Mouse (Mus musculus) left cerebral cortex, adult 2 months (tissue): ENCODE data around the gene Zbtb44. TPM values are rescaled to one million over a fixed set of nuclear protein-coding genes. Genes with fewer than 3 reads are reported as not detected.

ENCODE experiments used
- DNase-seq, 2 experiments: peaks; one replicate each; pipeline ENCODE4 v3.0.0; 2021 to 2022; ENCODE audit warnings: low spot score in 2 of 2, mixed read lengths in 1 of 2; ENCODE audit errors: extremely low spot score in 1 of 2
- H3K27ac ChIP-seq: fragments of 200-600 bp; 2 replicates; pipeline ENCODE4 v1.8.1; 2022
- H3K4me3 ChIP-seq: fragments of 200-600 bp; 2 replicates; pipeline ENCODE4 v1.8.1; 2022
- CTCF ChIP-seq: fragments of 200-600 bp; IDR thresholded peaks from 2 replicates; pipeline ENCODE4 v1.8.1; 2022; ENCODE audit warnings: antibody characterized with exemption, mild to moderate bottlenecking, moderate library complexity
- intact Hi-C: fragments of 180-260 bp; cut with DNase I; formaldehyde crosslinking; loops from one replicate; pipeline ENCODE4 v1.15.1; 2025
- total RNA-seq, 2 experiments: library from RNA; stranded (reverse); gene quantifications; 2 replicates each; pipeline ENCODE4 v1.2.3; 2021

Zbtb44 gene
- total RNA-seq, 2 experiments from 2014 or later, result 40.4 to 45.2 TPM

DNA sequence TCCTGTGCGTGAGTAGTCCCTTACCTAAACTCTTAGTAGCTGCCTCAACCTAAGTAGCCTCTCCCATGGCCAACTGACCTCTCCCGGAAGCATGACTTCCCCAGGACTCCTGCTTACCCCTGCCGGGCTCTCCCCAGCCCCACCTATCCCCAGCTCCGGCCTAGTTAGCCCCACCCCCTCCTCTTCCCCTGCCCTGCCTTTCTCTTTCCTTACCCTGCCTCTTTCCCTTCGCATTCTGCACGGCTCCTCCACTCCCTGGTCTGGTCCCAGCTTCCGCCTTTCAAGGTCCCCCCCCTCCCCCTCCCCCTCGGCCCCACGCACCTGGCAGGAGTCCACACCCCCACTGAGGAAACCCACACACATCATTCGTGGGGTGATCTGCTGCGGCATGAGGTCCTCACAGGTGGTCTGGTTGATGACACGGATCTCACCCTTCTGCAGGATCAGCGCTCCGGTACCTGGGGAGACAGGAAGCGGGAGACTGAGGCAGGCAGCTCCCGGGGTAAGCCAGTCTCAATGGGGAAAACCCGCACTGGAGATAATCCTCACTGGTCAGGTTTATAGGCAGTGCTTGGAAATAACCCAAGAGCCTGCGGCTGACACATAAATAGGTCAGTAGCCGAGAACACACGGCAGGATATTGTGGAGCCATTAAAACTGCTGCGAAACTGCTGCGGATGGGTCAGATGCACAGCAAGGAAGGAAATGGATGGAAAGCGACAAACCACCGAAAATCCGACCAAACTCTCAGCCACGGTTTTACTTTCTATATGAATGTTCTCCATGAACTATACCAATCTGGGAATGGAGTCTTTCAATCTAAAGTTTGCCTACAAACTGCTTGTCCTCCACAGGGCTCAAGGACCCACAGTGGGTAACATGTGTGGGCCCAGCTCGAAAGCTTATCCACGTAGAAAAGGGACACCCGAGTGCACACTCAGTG is 59.9 kb downstream of the Zbtb44 start:
- Histone ChIP-seq H3K4me3 (no peak overlapping the region), H3K27ac (no peak overlapping the region)
- TF ChIP-seq CTCF, result no peak
- intact Hi-C loops, result no loop called here
- DNase-seq, result no peak

GRCm38 (mm10) chr9:31091162-31091581 is 60.7 kb downstream of the Zbtb44 start:
- Histone ChIP-seq H3K27ac (no peak overlapping the region), H3K4me3 (no peak overlapping the region)
- no peak for TF ChIP-seq CTCF
- no peak for DNase-seq
- intact Hi-C loops, result no loop called here

DNA sequence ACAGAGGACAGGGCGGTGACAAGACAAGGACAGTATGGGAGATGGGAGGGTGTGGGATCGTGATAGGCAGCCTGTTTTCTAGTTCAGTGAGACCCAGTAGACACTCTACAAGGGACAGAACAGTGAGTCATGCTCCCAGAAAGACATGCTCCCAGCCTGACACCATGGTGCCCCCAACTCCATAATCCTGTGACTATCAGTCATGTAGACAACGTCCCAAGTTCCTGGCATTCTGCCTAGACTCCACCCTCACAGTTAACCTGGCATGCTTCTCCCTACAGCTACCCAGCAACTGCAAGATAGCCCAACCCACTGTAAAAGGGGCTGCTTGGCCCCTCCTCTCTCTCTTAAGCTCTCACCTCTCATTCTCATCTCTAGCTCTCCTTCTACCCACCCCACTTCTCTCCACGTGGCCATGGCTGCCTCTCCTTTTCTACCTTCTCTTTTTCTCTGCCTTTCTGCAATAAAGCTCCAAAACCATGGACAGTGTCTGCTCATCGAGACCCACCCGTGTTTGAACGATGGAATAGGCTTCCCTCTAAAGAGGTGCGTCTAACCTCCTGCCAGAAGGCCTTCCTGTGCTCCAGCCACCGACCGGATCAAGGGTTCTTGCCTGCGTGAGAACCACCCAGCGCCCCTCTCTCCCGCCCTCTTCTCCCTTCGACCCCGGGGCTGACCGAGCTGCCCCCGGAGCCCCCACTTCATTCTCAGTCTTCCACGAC is 61.8 kb downstream of the Zbtb44 start:
- no peak overlapping the region for H3K27ac ChIP-seq
- no peak for DNase-seq
- intact Hi-C loops, result no loop called here
- no peak for TF ChIP-seq CTCF
- H3K4me3 ChIP-seq, result no peak overlapping the region

GRCm38 (mm10) chr9:31092833-31093195 is 62.4 kb downstream of the Zbtb44 start:
- H3K27ac ChIP-seq, result no peak overlapping the region
- TF ChIP-seq CTCF, result no peak
- peak in 1 of 2 experiments; percentile 3 for DNase-seq
- no peak overlapping the region for H3K4me3 ChIP-seq
- intact Hi-C loops, result no loop called here

GRCm38 (mm10) chr9:31097088-31098082 is 66.9 kb downstream of the Zbtb44 start:
- no peak for DNase-seq
- intact Hi-C loops, result no loop called here
- TF ChIP-seq CTCF, result no peak
- Histone ChIP-seq H3K4me3 (no peak overlapping the region), H3K27ac (no peak overlapping the region)

DNA sequence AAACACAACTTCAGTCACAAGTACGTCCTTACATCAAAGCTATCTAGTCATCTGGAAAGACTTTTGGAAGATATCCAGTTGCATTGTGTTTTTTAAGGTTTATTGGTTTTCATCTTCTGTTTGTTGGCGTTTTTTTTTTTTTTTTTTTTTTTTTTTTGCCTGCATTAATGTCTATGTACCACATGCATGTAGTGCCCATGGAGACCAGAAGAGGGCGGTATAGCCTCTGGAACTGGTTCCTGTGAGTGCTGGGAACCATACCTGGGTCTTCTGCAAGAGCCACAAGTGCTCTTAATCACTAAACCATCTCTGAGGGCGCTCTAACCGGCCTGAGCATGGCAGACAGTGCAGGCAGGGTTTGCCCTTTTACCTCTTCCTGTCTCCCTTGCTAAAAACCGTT is 67.7 kb downstream of the Zbtb44 start:
- no peak for DNase-seq
- intact Hi-C loops, result no loop called here
- TF ChIP-seq CTCF, result no peak; the same call in 1 of the 2 replicates
- Histone ChIP-seq H3K27ac (no peak overlapping the region), H3K4me3 (no peak overlapping the region)

DNA sequence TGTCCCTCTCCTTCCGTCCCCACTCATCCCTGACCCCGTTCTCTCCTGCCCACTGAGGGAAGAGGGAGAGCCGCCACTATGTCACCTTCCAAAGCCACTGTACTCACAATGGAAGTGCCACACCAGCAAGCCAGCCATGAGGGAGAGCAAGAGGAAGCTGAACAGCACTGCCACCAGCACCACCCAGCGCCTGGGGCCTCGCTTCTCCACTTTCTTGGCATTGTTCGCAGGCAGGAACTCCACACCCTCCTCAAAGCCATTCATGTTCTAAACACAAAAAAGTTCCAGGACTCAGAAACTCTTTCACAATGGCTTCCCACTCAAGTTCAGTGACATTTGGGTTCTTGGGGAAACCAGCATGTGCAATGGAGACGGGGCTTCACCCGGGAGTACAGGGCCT is 78.0 kb downstream of the Zbtb44 start:
- DNase-seq, result no peak
- TF ChIP-seq CTCF, result no peak
- Histone ChIP-seq H3K27ac (no peak overlapping the region), H3K4me3 (no peak overlapping the region)
- intact Hi-C loops, result no loop called here

DNA sequence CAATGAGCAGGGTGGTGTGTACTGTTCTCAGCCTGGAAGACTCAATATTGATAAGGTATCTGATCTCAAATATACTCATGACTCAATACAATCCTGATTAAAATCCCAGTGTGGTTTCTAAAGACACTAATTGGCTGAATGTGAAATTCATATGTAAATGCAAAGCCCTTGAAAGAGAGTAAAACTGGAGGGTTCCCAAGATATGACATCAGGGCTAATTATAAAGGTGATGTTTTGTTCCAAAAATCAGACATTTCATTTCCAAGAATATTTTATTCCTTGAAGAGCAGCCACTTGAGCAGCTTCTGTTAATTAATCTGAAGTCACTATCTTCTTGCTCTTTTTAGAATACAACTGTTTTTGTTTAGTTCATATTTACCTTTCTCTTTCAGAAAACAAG is 85.1 kb downstream of the Zbtb44 start:
- Histone ChIP-seq H3K27ac (no peak overlapping the region), H3K4me3 (no peak overlapping the region)
- TF ChIP-seq CTCF, result no peak
- intact Hi-C loops, result no loop called here
- DNase-seq, result no peak

GRCm38 (mm10) chr9:31117088-31117487 is 86.6 kb downstream of the Zbtb44 start:
- no peak overlapping the region for H3K27ac ChIP-seq
- intact Hi-C loops, result no loop called here
- no peak overlapping the region for H3K4me3 ChIP-seq
- TF ChIP-seq CTCF, result no peak
- no peak for DNase-seq

DNA sequence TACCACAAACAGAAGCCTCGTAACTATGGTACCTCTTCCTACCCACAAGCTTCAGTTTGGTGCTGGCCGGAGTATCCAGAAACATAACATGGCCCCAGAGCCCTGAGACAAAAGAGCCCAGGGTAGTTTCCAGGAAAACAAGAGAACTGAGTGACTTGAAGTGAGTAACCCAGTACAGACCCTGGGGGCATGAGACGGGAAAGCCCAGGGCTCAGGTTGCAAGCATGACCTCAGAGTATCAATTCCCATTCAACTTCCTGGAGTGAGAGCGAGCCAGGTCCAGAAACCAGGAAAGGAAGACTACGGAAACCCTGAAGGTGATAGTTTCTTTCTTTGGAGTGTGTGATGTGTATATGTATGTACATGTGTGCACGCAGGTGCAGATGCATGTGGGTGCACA is 87.0 kb downstream of the Zbtb44 start:
- intact Hi-C loops, result no loop called here
- DNase-seq, result no peak

DNA sequence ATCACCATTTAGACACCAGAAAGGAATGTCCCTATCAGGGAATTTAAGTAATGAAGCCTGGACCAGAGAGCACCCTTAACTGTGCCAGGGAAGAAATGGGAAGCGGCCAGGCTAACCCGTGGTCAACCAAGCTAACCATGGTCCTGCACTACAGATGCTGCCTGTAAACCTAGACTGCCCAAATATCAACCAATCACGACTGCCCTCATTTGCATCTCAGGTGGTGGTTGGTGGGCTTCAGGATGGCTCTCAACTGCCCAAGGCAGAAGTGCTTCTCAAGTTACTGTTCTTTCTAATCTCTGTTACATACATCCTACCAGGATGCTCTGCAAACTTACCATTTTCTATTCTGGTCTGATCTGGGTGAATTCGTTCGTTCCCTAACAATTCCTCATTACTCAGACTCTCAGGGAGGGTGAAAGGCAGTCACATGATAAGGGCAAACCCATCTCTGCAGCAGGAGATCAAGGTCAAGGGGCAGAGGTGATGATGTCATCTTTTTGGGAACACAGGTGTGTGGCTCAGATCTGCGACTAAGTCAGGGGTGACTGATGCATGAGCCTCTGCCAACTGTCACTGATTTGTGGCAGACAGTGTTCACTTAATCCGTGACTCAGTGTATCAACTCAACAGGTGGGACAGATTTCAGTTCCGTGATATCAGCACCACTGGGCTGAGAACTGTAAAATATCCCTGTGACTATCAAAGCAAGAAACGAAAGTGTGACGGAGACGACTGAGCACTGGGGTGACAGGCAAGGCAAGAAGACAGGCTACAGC is 88.3 kb downstream of the Zbtb44 start:
- intact Hi-C loops, result no loop called here
- no peak overlapping the region for H3K27ac ChIP-seq
- no peak for TF ChIP-seq CTCF
- no peak overlapping the region for H3K4me3 ChIP-seq
- DNase-seq, result no peak

More for the DNA sequence above, 87.0 kb downstream of the Zbtb44 start:
- no peak for TF ChIP-seq CTCF
- Histone ChIP-seq H3K27ac (no peak overlapping the region), H3K4me3 (no peak overlapping the region)
